Mouse (Mus musculus) layer of hippocampus, adult 9-10 months (tissue): ENCODE data around the gene Olfr1294.

Experiments
- DNase-seq: peaks from one replicate; pipeline ENCODE4 v3.0.0; 2022; ENCODE audit warnings: low spot score

Gene Olfr1294

DNA sequence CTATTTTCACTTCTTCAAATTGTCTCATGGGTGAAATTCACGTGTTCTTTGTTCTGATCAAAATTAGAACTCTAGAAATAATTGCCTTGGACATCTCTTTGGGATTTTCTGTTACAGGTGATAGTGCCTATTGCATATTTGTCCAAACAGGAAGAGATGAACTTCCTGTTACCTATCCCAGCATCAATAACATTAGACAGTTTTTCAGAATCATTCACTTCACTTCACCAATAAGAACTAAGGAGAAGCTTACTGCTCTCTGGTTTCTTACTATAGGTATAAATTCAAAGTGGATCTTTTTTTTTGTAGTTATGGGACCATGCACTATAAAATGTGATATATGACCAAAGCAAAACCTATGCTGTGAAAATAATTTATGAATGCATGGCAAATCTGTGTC lies at the start of gene Olfr1294:
TSS of gene Olfr1294 (minus strand) at position 101 of the 400 bp plus-strand sequence.
- no peak for DNase-seq

DNA sequence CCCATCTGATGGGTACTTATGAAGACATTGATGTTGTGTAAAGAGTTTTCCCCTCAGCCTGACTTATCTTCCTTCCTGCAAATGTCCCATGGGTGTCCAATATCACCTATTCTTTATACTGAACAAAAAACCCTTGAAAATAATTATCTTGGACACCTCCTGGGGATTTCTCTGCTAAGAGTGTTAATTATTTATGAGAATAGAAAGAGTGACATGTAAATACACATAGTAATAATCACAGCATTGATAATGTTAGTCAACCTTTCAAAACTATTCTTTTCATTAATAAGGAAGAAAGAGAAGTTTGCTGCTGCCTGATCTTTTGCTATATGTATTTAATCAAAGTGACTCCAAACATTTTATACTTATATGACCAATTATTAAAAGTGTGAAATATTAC lies 29.5 kb upstream of the Olfr1294 start, which contains the start of gene Olfr1295:
TSS of gene Olfr1295 (minus strand) at position 101 of the 400 bp plus-strand sequence.
- DNase-seq, result no peak

DNA sequence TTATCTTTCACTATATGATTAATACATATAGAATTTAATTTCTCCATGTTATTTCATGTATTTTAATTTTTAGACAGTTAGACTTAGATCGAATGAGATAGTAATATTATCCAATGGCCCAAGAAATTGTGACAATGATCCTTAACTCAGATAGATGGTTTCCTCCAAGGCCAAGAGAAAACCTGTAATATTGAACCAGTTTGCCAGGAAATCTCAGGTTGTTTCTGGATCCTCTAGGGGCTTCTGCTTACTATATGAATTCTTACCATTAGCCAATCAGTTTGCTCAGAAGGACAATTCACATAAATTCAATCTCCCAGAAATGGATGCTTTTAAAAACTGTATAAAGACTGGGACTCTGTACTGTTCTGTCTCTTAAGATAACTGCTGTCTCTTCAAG lies 15.2 kb downstream of the Olfr1294 start, which contains the start of gene Olfr1293-ps:
TSS of gene Olfr1293-ps (plus strand) at position 301 of the 400 bp plus-strand sequence.
- no peak for DNase-seq

DNA sequence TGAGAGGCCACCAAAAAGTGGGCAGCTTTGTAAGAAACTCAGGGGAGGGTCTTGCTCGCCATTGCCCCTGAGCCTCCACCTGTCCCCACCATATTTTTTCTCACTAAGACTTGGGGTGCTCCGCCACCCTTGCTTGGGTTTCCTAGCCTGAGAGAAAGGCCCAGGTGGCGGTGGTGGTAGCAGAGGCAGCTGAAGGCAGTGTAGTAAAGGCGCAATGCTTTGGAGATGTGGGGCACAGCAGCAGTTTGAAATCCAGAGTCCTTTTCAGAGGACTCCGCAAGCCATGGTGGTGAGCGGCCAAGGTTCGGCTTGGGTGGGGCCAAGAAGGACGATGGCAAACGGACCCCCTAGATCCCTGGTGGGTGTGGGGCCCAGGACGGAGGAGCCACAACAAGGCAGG lies 22.6 kb downstream of the Olfr1294 start:
- DNase-seq, result no peak

DNA sequence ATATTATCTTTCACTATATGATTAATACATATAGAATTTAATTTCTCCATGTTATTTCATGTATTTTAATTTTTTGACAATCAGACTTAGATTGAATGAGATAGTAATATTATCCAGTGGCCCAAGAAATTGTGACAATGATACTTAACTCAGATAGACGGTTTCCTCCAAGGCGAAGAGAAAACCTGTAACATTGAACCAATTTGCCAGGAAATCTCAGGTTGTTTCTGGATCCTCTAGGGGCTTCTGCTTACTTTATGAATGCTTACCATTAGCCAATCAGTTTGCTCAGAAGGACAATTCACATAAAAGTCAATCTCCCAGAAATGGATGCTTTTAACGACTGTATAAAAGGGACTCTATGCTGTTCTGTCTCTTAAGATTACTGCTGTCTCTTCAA lies 43.2 kb downstream of the Olfr1294 start, which contains the start of gene Olfr1291-ps1:
TSS of gene Olfr1291-ps1 (plus strand) at position 301 of the 400 bp plus-strand sequence.
- no peak for DNase-seq

DNA sequence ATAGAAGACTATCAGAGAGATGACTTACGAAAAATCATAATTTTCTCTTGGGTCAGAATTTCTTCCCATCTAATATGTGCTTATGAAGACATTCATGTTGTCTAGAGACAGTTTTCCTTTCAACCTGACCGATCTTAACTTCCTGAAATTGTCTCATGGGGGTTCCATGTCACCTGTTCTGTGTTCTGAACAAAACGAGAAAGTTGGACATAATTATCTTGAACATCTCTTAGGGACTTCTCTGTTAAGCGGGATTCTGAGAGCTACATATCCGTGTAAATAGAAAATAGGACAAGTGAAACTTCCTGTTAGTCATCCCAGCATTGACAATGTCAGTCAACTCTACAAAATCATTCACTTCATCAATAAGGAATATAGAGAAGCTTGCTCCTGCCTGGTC lies 46.4 kb downstream of the Olfr1294 start, which contains the start of gene Olfr1290:
TSS of gene Olfr1290 (minus strand) at position 101 of the 400 bp plus-strand sequence.
- DNase-seq, result no peak
